Mouse (Mus musculus) kidney, embryonic 16.5 days (tissue): ENCODE measurements around the gene Map10. TPM values are rescaled to one million over a fixed set of nuclear protein-coding genes. Genes with fewer than 3 reads are reported as not detected.

ENCODE experiments used
- polyA plus RNA-seq: library from polyadenylated mRNA; unstranded; fragments of >200 nt; fragmentation: Nextera tagmentation; extraction: Ambion mirVana; gene quantifications from 2 replicates; pipeline ENCODE4 v1.2.1, GENCODE M21; 2015

The Map10 gene
- polyA plus RNA-seq, 1 experiment from 2014 or later, result 7.3 TPM

Other genes starting within 250 kb of the Map10 start
- gene Sipa1l2, start 100.0 kb upstream of the Map10 start, polyA plus RNA-seq, result 18.1 and 18.3 TPM in 2 replicates
- gene Ntpcr, start 60.1 kb downstream of the Map10 start, polyA plus RNA-seq, result 30.3 and 30.8 TPM in 2 replicates
- gene Pcnx2, start 228.5 kb downstream of the Map10 start, polyA plus RNA-seq, result 0.27 and 0.49 TPM in 2 replicates
- gene Map3k21, start 240.6 kb downstream of the Map10 start, polyA plus RNA-seq, result 3.9 and 4.1 TPM in 2 replicates